Comparison of ENCODE assay signal across 16 mouse cellular contexts in genomic region chr7:112627481-112627880, GRCm38 (mm10). TPM values are rescaled to one million over a fixed set of nuclear protein-coding genes. Genes with fewer than 3 reads are reported as not detected.
A peak's percentile ranks its signal among the peaks of the same experiment; 100 is the strongest.
DNase-seq lines count a peak whose midpoint lies in the region; ATAC-seq and TF ChIP-seq lines count a peak whose summit lies in the region.
"Had no signal": no experiment of that assay in that cellular context is flagged by ENCODE, and none has a peak within 500 bp of the region (broad histone marks: within the 10 kb centered on the region; RNA-seq: fewer than 3 reads in every experiment).

No protein-coding gene starts in this region.

- no peaks in the 10 kb centered on the region for H3K9me3 ChIP-seq in lung, embryonic 14.5 days (ENCODE audit: low read depth, low read length)
- H3K9me3 ChIP-seq in lung, postnatal 0 days (ENCODE audit: low read length) = no peaks in the 10 kb centered on the region
- H3K9me3 ChIP-seq in embryonic facial prominence, embryonic 13.5 days = no peaks in the 10 kb centered on the region
- no peaks in the 10 kb centered on the region for H3K9me3 ChIP-seq in midbrain, embryonic 10.5 days (replicated peaks)
- H3K9me3 ChIP-seq: forebrain, embryonic 12.5 days; liver, embryonic 15.5 days; stomach, embryonic 15.5 days had no signal

- ATAC-seq in lung, embryonic 14.5 days (ENCODE audit: insufficient read depth) = no peak; the same call in 1 of the 2 replicates
- no peak for ATAC-seq in lung, postnatal 0 days
- no peak for ATAC-seq in embryonic facial prominence, embryonic 13.5 days (ENCODE audit: insufficient number of reproducible peaks, insufficient read depth, low FRiP score, low TSS enrichment, low read depth)
- ATAC-seq: hindbrain, postnatal 0 days; midbrain, embryonic 16.5 days had no signal

- H3K36me3 ChIP-seq in lung, embryonic 14.5 days (ENCODE audit: insufficient read depth) = no peaks in the 10 kb centered on the region
- H3K36me3 ChIP-seq in lung, postnatal 0 days (ENCODE audit: insufficient read depth, low read length) = no peaks in the 10 kb centered on the region
- H3K36me3 ChIP-seq in embryonic facial prominence, embryonic 13.5 days = no peaks in the 10 kb centered on the region
- no peaks in the 10 kb centered on the region for H3K36me3 ChIP-seq in midbrain, embryonic 10.5 days
- H3K36me3 ChIP-seq: forebrain, embryonic 12.5 days; liver, embryonic 15.5 days; stomach, embryonic 15.5 days had no signal

- WGBS in lung, embryonic 14.5 days = 41% methylated on average over 4 of the region's 4 CpGs
- 40% methylated on average over 4 of the region's 4 CpGs for WGBS in lung, postnatal 0 days
- 24% methylated on average over 4 of the region's 4 CpGs for WGBS in embryonic facial prominence, embryonic 13.5 days
- 83% methylated on average over 4 of the region's 4 CpGs for WGBS in midbrain, embryonic 10.5 days

- peak; percentile 70 for DNase-seq in lung, embryonic 14.5 days
- DNase-seq in lung, postnatal 0 days (ENCODE audit: low spot score) = no peak
- DNase-seq in left cerebral cortex, postnatal 25 days (ENCODE audit: low spot score in 2 of 2) = peak; percentile 20 to 78
- DNase-seq in layer of hippocampus, adult 18-20 months (ENCODE audit: low spot score in 2 of 2) = no peak
- no peak for DNase-seq in midbrain, embryonic 10.5 days (ENCODE audit: low spot score)
- no peak for DNase-seq in cerebellum, adult 8-10 months
- DNase-seq: adrenal gland, adult 8-10 months; heart, postnatal 14 days; lung, postnatal 4 days had no signal

- H3K9ac ChIP-seq in lung, embryonic 14.5 days = no peak overlapping the region
- H3K9ac ChIP-seq in lung, postnatal 0 days (replicated peaks; ENCODE audit: low read depth) = no peak overlapping the region
- no peak overlapping the region for H3K9ac ChIP-seq in embryonic facial prominence, embryonic 13.5 days
- H3K9ac ChIP-seq: forebrain, embryonic 12.5 days; liver, embryonic 15.5 days; stomach, embryonic 15.5 days had no signal

- H3K4me3 ChIP-seq in lung, embryonic 14.5 days (ENCODE audit: low read depth, low read length) = no peak overlapping the region
- no peak overlapping the region for H3K4me3 ChIP-seq in lung, postnatal 0 days (ENCODE audit: low read depth, low read length)
- H3K4me3 ChIP-seq in embryonic facial prominence, embryonic 13.5 days = no peak overlapping the region
- no peak overlapping the region for H3K4me3 ChIP-seq in midbrain, embryonic 10.5 days
- H3K4me3 ChIP-seq: forebrain, embryonic 12.5 days; liver, embryonic 15.5 days; stomach, embryonic 15.5 days had no signal

- intact Hi-C loops in left cerebral cortex, postnatal 25 days (cut with DNase I) = loop anchor here (2.0 kb wide), 1 partner anchor 35 kb away; no protein-coding TSS in a partner anchor

- TF ChIP-seq CTCF in lung, embryonic 14.5 days (IDR thresholded peaks at IDR 0.05; ENCODE audit: low read depth) = no peak
- TF ChIP-seq CTCF in lung, postnatal 0 days (IDR thresholded peaks at IDR 0.05) = no peak

- no peak overlapping the region for H3K4me2 ChIP-seq in lung, embryonic 14.5 days
- H3K4me2 ChIP-seq in lung, postnatal 0 days (replicated peaks; ENCODE audit: low read depth, low read length) = no peak overlapping the region
- no peak overlapping the region for H3K4me2 ChIP-seq in embryonic facial prominence, embryonic 13.5 days
- H3K4me2 ChIP-seq: forebrain, embryonic 12.5 days; liver, embryonic 15.5 days; stomach, embryonic 15.5 days had no signal

- no peaks in the 10 kb centered on the region for H3K27me3 ChIP-seq in lung, embryonic 14.5 days (ENCODE audit: insufficient read depth, low read length)
- no peaks in the 10 kb centered on the region for H3K27me3 ChIP-seq in lung, postnatal 0 days (replicated peaks; ENCODE audit: insufficient read depth, low read length)
- H3K27me3 ChIP-seq in embryonic facial prominence, embryonic 13.5 days = no peaks in the 10 kb centered on the region
- H3K27me3 ChIP-seq in midbrain, embryonic 10.5 days (ENCODE audit: low read depth, poor library complexity, severe bottlenecking) = no peaks in the 10 kb centered on the region
- H3K27me3 ChIP-seq: forebrain, embryonic 12.5 days; liver, embryonic 15.5 days; stomach, embryonic 15.5 days had no signal

- H3K4me1 ChIP-seq in lung, embryonic 14.5 days (ENCODE audit: insufficient read depth) = no peaks in the 10 kb centered on the region; the same call in 1 of the 2 replicates
- H3K4me1 ChIP-seq in lung, postnatal 0 days (ENCODE audit: insufficient read depth, low read depth, low read length) = no peaks in the 10 kb centered on the region
- peaks cover 6% of the 10 kb centered on the region for H3K4me1 ChIP-seq in embryonic facial prominence, embryonic 13.5 days
- no peaks in the 10 kb centered on the region for H3K4me1 ChIP-seq in midbrain, embryonic 10.5 days
- H3K4me1 ChIP-seq: forebrain, embryonic 12.5 days; liver, embryonic 15.5 days; stomach, embryonic 15.5 days had no signal

- no peak overlapping the region for H3K27ac ChIP-seq in lung, embryonic 14.5 days (ENCODE audit: low read depth)
- H3K27ac ChIP-seq in lung, postnatal 0 days (ENCODE audit: low read length) = no peak overlapping the region
- H3K27ac ChIP-seq in embryonic facial prominence, embryonic 13.5 days = peak overlapping the region; percentile 83
- no peak overlapping the region for H3K27ac ChIP-seq in midbrain, embryonic 10.5 days (replicated peaks)
- H3K27ac ChIP-seq: forebrain, embryonic 12.5 days; hindbrain, postnatal 0 days; liver, embryonic 15.5 days; stomach, embryonic 15.5 days had no signal

- no peak for TF ChIP-seq EP300 in lung, postnatal 0 days (IDR thresholded peaks at IDR 0.05)

RNA-seq across cellular contexts. Expression of gene Tead1, which starts 51.6 kb away (rescaled TPM):
- 26.5 and 27.6 TPM in 2 replicates for polyA plus RNA-seq in lung, embryonic 14.5 days (2014; fragmentation: Nextera tagmentation; extraction: Ambion mirVana)
- 23.0 and 28.8 TPM in 2 replicates for polyA plus RNA-seq in lung, postnatal 0 days (2015; fragmentation: Nextera tagmentation; extraction: Ambion mirVana)
- 44.5 and 44.9 TPM in 2 replicates for polyA plus RNA-seq in embryonic facial prominence, embryonic 13.5 days (2015; fragmentation: Nextera tagmentation; extraction: Ambion mirVana)
- 10 to 100 TPM; 11.8 to 12.0 TPM for total RNA-seq in left cerebral cortex, postnatal 25 days (2021)
- total RNA-seq in layer of hippocampus, adult 18-20 months (2021) = 10 to 100 TPM; 22.6 to 25.3 TPM
- polyA plus RNA-seq in midbrain, embryonic 10.5 days (2016; fragmentation: Nextera tagmentation; extraction: Ambion mirVana) = 17.1 and 17.6 TPM in 2 replicates
- total RNA-seq: granulocyte monocyte progenitor cell, adult 5-6 weeks had no signal

Comparison
In these comparisons a context has a peak if more than half of its experiments do, and no peak if none do; other contexts are left out.
1. DNase-seq: peak in lung, embryonic 14.5 days (single experiment) and left cerebral cortex, postnatal 25 days (2 of 2); none in lung, postnatal 0 days (single experiment), layer of hippocampus, adult 18-20 months (0 of 2), midbrain, embryonic 10.5 days (single experiment) and cerebellum, adult 8-10 months (single experiment).